Mouse (Mus musculus): ENCODE data around the gene Pank3.
A peak's percentile ranks its signal among the peaks of the same experiment; 100 is the strongest.

The Pank3 gene

DNA sequence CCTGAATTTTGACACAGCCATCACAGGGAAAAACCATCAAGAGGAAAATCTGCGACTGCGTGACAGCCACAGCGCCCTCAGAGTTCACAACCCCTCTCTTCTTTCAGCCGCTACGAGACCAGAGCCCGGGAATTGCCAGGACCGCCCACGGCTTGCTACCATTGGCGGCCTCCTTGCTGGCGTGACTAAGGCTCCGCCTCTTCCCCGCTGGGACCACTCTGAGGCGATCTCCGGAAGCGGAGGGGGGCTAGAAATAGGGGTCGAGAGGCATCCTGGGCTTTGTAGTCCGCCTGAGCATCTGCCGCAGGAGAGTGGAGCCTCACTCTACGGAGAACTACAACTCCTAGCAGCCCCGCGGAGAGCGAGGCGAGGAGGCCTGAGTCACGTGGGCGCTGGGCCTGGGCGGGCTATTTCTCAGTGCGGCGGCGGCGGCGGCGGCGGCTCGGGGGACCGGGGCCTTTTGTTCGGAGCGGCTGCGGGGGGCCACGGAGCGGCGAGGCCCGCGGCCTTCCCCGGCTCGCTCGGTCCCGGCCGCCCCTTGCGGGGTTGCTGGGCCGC, at the start of gene Pank3:
Gene Pank3, plus strand, starts transcription at position 297 of the 558 bp plus-strand sequence.
- DNase-seq (ENCODE audit: low spot score): peak; percentile 77

GRCm38 (mm10) chr11:35723876-35724275, 45.4 kb upstream of the Pank3 start:
- DNase-seq (ENCODE audit: low spot score): no peak

- DNase-seq (ENCODE audit: low spot score): no peak
These were observed 42.9 kb upstream of the Pank3 start for GRCm38 (mm10) chr11:35726341-35726846.

DNA sequence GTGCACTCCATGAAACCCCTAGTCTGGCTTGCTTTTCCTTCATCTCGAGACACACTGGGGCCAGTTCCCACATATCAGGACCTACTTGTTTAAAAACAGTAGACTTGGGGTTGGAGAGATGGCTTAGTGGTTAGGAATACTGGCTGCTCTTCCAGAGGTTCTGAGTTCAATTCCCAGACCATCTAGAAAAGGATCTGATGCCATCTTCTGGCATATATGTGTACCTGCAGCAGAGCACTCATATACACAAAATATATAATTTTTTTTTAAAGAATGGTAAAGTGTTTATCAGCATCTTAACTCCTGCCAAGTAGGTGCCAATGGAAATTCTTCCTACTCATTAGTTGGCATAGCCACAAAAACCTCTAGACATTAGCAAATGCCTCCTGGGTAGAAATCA, 41.1 kb upstream of the Pank3 start:
- no peak for DNase-seq (ENCODE audit: low spot score)

GRCm38 (mm10) chr11:35729186-35729585, 40.1 kb upstream of the Pank3 start:
- DNase-seq (ENCODE audit: low spot score): no peak

DNA sequence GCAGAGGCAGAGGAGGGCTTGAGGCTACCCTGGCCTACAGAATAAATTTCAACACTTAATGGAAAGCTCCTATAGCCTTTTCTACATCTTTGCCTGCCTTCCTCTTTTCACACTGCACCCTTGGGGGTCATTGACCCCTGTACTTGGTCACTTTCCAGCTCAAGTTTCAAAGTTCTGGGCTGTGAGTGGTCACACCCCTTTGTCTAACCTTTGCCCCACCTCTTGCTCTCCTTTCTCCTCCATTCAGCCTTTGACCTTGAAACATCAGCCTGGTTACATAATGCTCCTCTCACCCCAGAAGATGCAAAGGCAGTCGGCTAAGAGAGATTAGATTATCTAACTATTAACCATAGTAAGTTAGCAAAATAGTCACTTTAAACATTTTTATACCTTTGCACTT, 36.9 kb upstream of the Pank3 start:
- no peak for DNase-seq (ENCODE audit: low spot score)

DNA sequence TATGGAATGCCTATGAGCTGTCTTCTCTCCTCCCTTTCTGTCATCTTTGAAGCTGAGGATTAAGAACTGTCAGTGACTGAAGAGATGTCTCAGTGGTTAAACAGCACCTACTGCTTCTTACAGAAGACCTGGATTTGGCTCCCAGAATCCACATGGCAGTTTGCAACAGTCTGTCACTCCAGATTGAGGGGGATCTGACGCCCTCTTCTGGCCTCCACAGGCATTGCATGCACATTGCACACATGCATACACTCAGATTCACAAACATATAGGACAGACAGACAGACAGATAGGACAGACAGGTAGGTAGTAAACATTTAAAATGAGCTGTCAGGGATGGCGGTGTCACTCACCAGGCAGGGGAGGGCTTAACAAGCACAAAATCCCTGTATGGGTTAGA, 32.5 kb upstream of the Pank3 start:
- no peak for DNase-seq (ENCODE audit: low spot score)

- DNase-seq (ENCODE audit: low spot score): no peak
These were observed 32.0 kb upstream of the Pank3 start for GRCm38 (mm10) chr11:35737262-35737661.

GRCm38 (mm10) chr11:35738102-35738501, 31.2 kb upstream of the Pank3 start:
- DNase-seq (ENCODE audit: low spot score): no peak

- no peak for DNase-seq (ENCODE audit: low spot score)
These were observed 25.7 kb upstream of the Pank3 start for GRCm38 (mm10) chr11:35743586-35743985.

DNA sequence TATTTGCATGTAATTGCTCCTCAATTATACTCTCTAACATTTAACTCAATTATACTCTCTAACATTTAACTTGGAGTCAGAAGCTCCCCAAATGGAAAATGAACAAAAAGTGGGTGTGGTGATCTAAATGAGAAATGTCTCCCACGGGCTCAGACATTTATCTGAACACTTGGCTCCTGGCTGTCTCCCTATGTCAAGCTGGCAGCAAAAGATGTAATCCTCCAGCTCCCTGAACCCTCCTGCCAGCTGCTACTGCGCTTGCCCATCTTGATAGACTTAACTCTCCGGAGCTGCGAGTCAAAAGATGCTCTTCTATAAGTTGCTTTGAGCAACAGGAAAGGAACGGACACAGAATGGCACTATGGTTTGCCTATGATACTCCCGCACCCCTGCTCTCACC, 24.7 kb upstream of the Pank3 start:
- DNase-seq (ENCODE audit: low spot score): no peak

GRCm38 (mm10) chr11:35750578-35750977, 18.7 kb upstream of the Pank3 start:
- DNase-seq (ENCODE audit: low spot score): no peak

GRCm38 (mm10) chr11:35754906-35755418, 14.3 kb upstream of the Pank3 start:
- no peak for DNase-seq (ENCODE audit: low spot score)

DNA sequence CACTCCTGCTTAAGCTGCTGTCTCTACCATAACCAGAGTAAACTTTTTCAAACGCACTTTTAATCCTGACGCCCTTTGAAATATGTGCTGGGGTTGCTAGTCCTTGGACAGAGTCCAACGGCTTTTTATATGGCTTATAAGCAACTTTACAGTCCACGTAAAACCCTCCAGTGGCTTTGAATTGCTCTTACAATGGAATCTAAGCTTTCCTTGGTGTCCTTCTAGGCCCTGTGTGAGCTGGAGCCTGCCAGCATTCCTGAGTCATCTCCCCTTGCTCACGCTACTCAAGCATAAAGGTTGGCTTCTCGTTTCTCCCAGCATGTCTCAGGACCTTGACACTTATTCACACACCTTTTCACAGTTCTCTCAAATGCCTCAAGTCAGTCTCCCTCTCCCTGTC, 13.7 kb upstream of the Pank3 start:
- no peak for DNase-seq (ENCODE audit: low spot score)

GRCm38 (mm10) chr11:35756411-35757303, 12.6 kb upstream of the Pank3 start:
- DNase-seq (ENCODE audit: low spot score): no peak

- no peak for DNase-seq (ENCODE audit: low spot score)
These were observed 9.2 kb upstream of the Pank3 start for GRCm38 (mm10) chr11:35760001-35760626.

DNA sequence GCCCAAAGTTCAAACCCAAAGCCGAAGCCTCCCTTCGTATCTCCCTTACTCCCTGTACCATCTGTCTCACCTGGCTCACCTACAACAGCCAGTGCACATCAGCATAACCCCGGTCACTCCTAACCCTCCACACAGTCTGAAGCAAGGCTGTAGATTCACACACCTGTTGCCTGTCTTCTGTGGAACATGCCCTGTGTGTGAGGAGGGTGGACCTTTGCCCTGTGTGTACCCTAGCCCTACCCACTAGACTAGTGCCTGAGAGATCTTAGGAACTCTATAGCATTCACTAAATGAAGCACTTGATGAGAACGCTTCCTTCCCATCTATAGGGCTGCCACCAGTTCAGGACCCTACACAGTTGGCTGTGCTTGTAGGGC, 8.7 kb upstream of the Pank3 start:
- no peak for DNase-seq (ENCODE audit: low spot score)

DNA sequence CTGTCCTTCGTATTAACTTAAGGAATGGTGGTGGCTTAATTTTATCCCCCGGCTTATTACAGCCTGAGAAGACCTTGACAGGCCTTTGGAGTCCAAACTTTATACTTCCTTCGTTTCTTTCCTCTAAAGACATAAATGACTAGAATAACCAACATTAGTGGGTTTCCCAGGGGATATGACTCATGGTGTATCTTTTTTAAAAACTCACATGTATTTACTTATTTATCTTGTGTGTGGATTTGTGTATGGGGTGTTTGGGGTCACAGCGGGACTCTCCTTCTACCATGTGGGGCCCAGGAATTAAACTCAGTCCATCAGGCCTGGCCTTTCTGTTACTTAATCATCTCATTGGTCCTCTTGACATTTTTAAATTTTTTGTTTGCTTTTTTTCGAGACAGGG, 2.4 kb upstream of the Pank3 start:
- DNase-seq (ENCODE audit: low spot score): no peak

GRCm38 (mm10) chr11:35769746-35770437, 608 bp downstream of the Pank3 start:
- peak; percentile 30 for DNase-seq (ENCODE audit: low spot score)

GRCm38 (mm10) chr11:35770741-35771504, 1.6 kb downstream of the Pank3 start:
- DNase-seq (ENCODE audit: low spot score): no peak

- no peak for DNase-seq (ENCODE audit: low spot score)
These were observed 6.3 kb downstream of the Pank3 start for GRCm38 (mm10) chr11:35775606-35776005.

Measured in urinary bladder, postnatal 10 days (tissue).